Mouse (Mus musculus) stomach, embryonic 16.5 days (tissue): Measurements from ENCODE around the gene Chic1. TPM values are rescaled to one million over a fixed set of nuclear protein-coding genes. Genes with fewer than 3 reads are reported as not detected.

ENCODE experiments used
- ATAC-seq: fragments of 200-750 bp; cut with Nextera tagmentation; 2 replicates; pipeline ENCODE4 v1.8.0; 2017; ENCODE audit warnings: moderate number of reproducible peaks, moderate TSS enrichment; ENCODE audit not compliant: insufficient read depth, low FRiP score
- H3K27ac ChIP-seq: fragments of 300-500 bp; sonication (generic); 2 replicates; pipeline ENCODE4 v1.5.1; 2014; ENCODE audit warnings: low read length
- H3K27me3 ChIP-seq: fragments of 300-500 bp; sonication (generic); 2 replicates; pipeline ENCODE4 v1.6.1; 2014; ENCODE audit warnings: low read length, control low read depth, mixed read lengths; ENCODE audit not compliant: control insufficient read depth, insufficient read depth
- H3K36me3 ChIP-seq: fragments of 300-500 bp; sonication (generic); 2 replicates; pipeline ENCODE4 v1.6.1; 2014; ENCODE audit warnings: low read length; ENCODE audit not compliant: control insufficient read depth, insufficient read depth
- H3K4me1 ChIP-seq: fragments of 300-500 bp; sonication (generic); 2 replicates; pipeline ENCODE4 v1.6.1; 2014; ENCODE audit warnings: low read length, control low read depth, mixed read lengths; ENCODE audit not compliant: control insufficient read depth, insufficient read depth
- H3K4me2 ChIP-seq: fragments of 300-500 bp; sonication (generic); 2 replicates; pipeline ENCODE4 v1.6.1; 2014; ENCODE audit warnings: low read depth, low read length, mixed read lengths
- H3K4me3 ChIP-seq: fragments of 300-500 bp; sonication (generic); replicated peaks from 2 replicates; pipeline ENCODE4 v1.5.1; 2014; ENCODE audit warnings: mild to moderate bottlenecking, low read length
- H3K9ac ChIP-seq: fragments of 300-500 bp; sonication (generic); 2 replicates; pipeline ENCODE4 v1.6.1; 2014; ENCODE audit warnings: low read length
- H3K9me3 ChIP-seq: fragments of 300-500 bp; sonication (generic); replicated peaks from 2 replicates; pipeline ENCODE4 v1.6.1; 2016; ENCODE audit warnings: low read length, control low read depth; ENCODE audit not compliant: control insufficient read depth
- WGBS: fragments of 180-500 bp; shearing (Covaris S2); extraction: QIAGEN DNeasy Blood & Tissue Kit; methylation state at CpG from one replicate; pipeline ENCODE4 v1.1.7; 2014; 5-methylcytosine and 5-hydroxymethylcytosine counted together
- polyA plus RNA-seq: library from polyadenylated mRNA; unstranded; fragments of >200 nt; fragmentation: Nextera tagmentation; extraction: Ambion mirVana; gene quantifications from 2 replicates; pipeline ENCODE4 v1.2.1, GENCODE M21; 2015

The Chic1 gene
- polyA plus RNA-seq, 1 experiment from 2014 or later, result 3.4 TPM

DNA sequence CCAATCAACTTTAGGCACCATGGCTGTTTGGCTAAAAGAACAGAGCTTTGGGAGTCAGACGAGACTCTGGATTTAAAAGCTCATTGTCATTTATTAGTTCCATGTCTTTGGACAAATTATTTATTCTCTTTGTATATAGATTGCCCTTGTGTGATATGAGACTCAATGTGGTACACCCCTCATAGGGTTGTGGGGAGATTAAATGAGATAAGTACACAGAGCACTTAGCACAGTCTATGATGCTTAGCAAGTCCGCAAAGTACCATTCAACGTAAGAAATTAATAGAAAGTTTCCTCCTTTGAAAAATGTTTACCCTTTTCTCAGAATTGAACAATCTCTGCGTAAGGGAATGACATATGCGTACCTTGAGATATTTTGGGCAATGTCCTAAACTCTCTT, 492 bp upstream of the Chic1 start:
- 27% methylated on average over 5 of the region's 5 CpGs for WGBS
- peak overlapping the region; percentile 62 for H3K4me3 ChIP-seq

DNA sequence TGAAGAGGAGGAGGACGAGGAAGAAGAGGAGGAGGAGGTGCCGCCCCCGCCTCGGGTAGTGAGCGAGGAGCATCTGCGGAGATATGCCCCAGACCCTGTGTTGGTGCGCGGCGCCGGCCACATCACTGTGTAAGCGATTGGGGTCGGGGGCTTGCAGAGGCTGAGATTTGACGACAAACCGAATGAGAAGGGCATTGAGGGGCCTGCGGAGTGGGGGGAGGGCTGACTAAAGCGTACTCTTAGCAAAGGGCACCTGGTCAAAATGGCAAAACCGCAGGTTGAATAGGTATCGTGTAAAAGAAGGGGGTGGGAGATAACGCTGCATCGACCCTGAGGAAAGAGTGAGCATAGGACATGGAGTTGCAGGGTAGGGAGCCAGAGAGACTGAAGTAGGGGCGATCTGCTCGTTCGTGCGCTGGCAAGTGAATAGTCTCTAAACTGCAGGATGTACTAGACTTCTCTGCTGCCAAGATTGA, 523 bp downstream of the Chic1 start:
- 0 out of 2 replicates have a peak, but pooled peaks have one; percentile 29 for ATAC-seq
- Histone ChIP-seq H3K27ac (no peak overlapping the region), H3K36me3 (no peaks in the 10 kb centered on the region)

More for the DNA sequence above, 492 bp upstream of the Chic1 start:
- Histone ChIP-seq H3K9me3 (no peaks in the 10 kb centered on the region), H3K4me1 (no peaks in the 10 kb centered on the region), H3K36me3 (no peaks in the 10 kb centered on the region), H3K27me3 (peaks cover 16% of the 10 kb centered on the region), H3K4me2 (peak overlapping the region; percentile 61), H3K9ac (no peak overlapping the region), H3K27ac (no peak overlapping the region)
- no peak for ATAC-seq

DNA sequence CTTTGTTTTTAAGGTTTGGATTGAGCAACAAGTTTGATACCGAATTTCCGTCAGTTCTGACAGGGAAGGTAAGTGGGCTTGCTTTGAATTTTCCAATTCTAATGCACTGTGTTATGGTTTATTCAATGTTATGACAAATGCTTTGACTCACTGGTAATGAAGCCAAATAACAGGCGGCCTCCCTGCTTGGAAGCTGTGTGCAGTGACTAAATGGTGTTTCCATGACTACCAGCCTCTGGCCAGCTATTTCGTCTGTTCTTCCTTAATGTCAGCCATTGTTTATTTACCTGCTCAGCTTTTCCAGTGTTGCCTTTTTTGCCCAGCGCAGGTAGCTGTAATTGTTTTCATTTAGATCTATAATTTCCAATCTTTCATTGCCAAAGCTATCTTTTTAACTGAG, 9.9 kb downstream of the Chic1 start:
- H3K9ac ChIP-seq, result no peak overlapping the region
- H3K27me3 ChIP-seq, result no peaks in the 10 kb centered on the region
- no peak overlapping the region for H3K4me2 ChIP-seq
- H3K27ac ChIP-seq, result no peak overlapping the region
- WGBS, result 45% methylated on average over 5 of the region's 5 CpGs
- H3K4me3 ChIP-seq, result no peak overlapping the region
- H3K36me3 ChIP-seq, result no peaks in the 10 kb centered on the region
- no peaks in the 10 kb centered on the region for H3K4me1 ChIP-seq
- no peak for ATAC-seq
- no peaks in the 10 kb centered on the region for H3K9me3 ChIP-seq

More for the DNA sequence above, 523 bp downstream of the Chic1 start:
- Histone ChIP-seq H3K4me1 (no peaks in the 10 kb centered on the region), H3K27me3 (peaks cover 11% of the 10 kb centered on the region), H3K9ac (peak overlapping the region; percentile 70), H3K4me2 (peak overlapping the region; percentile 61), H3K4me3 (peak overlapping the region; percentile 62), H3K9me3 (no peaks in the 10 kb centered on the region)
- WGBS, result 12% methylated on average over 24 of the region's 24 CpGs

- ATAC-seq, result no peak
- Histone ChIP-seq H3K4me2 (no peak overlapping the region), H3K36me3 (no peaks in the 10 kb centered on the region), H3K27me3 (peaks cover 3% of the 10 kb centered on the region; the same call in 1 of the 2 replicates), H3K4me3 (no peak overlapping the region), H3K9me3 (no peaks in the 10 kb centered on the region), H3K27ac (no peak overlapping the region), H3K9ac (no peak overlapping the region), H3K4me1 (no peaks in the 10 kb centered on the region)
- WGBS, result 75% methylated on average over 3 of the region's 3 CpGs
These were observed 12.4 kb downstream of the Chic1 start for GRCm38 (mm10) chrX:103368650-103369049.

GRCm38 (mm10) chrX:103371221-103371620, 14.9 kb downstream of the Chic1 start:
- Histone ChIP-seq H3K27ac (no peak overlapping the region), H3K4me1 (no peaks in the 10 kb centered on the region), H3K4me3 (no peak overlapping the region), H3K27me3 (peaks cover 3% of the 10 kb centered on the region; the same call in 1 of the 2 replicates), H3K9me3 (no peaks in the 10 kb centered on the region), H3K36me3 (no peaks in the 10 kb centered on the region), H3K9ac (no peak overlapping the region), H3K4me2 (no peak overlapping the region)
- ATAC-seq, result no peak
- WGBS, result 67% methylated on average over 2 of the region's 2 CpGs

DNA sequence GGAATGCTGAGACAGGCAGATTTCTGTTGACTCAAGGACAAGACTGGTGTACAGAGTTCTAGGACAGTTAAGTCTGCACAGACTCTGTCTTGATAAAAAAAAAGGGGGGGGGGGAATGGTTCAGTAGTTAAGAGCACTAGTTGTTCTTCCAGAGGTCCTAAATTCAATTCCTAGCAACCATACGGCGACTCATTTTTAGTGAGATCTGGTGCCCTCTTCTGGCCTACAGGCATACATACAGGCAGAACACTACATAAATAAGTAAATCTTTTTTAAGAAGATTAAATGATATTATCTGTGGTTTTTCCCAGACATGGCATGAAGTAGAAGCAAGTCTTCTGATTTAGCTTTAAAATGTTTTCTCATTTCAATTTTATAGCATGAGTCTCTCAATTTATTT, 15.4 kb downstream of the Chic1 start:
- Histone ChIP-seq H3K4me3 (no peak overlapping the region), H3K4me1 (no peaks in the 10 kb centered on the region), H3K27me3 (peaks cover 3% of the 10 kb centered on the region; the same call in 1 of the 2 replicates), H3K27ac (no peak overlapping the region), H3K9ac (no peak overlapping the region), H3K9me3 (no peaks in the 10 kb centered on the region), H3K36me3 (no peaks in the 10 kb centered on the region), H3K4me2 (no peak overlapping the region)
- 44% methylated on average over 2 of the region's 2 CpGs for WGBS
- ATAC-seq, result no peak

DNA sequence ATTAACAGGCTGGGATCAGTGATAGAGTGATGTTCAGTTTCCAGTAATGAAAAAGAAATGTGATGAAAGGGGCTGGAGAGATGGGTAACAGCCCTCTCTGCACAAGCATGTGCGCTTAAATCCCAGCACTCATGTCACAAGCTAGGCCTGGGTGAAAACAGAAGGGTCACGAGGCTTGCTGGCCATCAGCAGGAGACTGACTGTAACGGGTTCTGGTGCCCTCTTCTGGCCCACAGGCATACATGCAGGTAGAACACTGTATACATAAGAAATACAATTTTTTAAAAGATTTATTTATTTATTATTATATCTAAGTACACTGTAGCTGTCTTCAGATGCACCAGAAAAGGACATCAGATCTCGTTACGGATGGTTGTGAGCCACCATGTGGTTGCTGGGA, 18.0 kb downstream of the Chic1 start:
- Histone ChIP-seq H3K36me3 (no peaks in the 10 kb centered on the region), H3K4me3 (no peak overlapping the region), H3K4me2 (no peak overlapping the region), H3K4me1 (no peaks in the 10 kb centered on the region), H3K9me3 (no peaks in the 10 kb centered on the region), H3K27ac (no peak overlapping the region), H3K9ac (no peak overlapping the region), H3K27me3 (peaks cover 3% of the 10 kb centered on the region; the same call in 1 of the 2 replicates)
- WGBS, result 61% methylated on average over 5 of the region's 5 CpGs
- ATAC-seq, result no peak

- ATAC-seq, result no peak
- H3K27me3 ChIP-seq, result peaks cover 2% of the 10 kb centered on the region; the same call in 1 of the 2 replicates
- H3K9me3 ChIP-seq, result no peaks in the 10 kb centered on the region
- no peak overlapping the region for H3K4me3 ChIP-seq
- H3K36me3 ChIP-seq, result no peaks in the 10 kb centered on the region
- 78% methylated on average over 3 of the region's 3 CpGs for WGBS
- no peaks in the 10 kb centered on the region for H3K4me1 ChIP-seq
- H3K4me2 ChIP-seq, result no peak overlapping the region
- H3K27ac ChIP-seq, result no peak overlapping the region
- H3K9ac ChIP-seq, result no peak overlapping the region
These were observed 28.3 kb downstream of the Chic1 start for GRCm38 (mm10) chrX:103384528-103384927.

- no peaks in the 10 kb centered on the region for H3K9me3 ChIP-seq
These were observed 31.9 kb downstream of the Chic1 start for GRCm38 (mm10) chrX:103388131-103388530.

More at GRCm38 (mm10) chrX:103388131-103388530, 31.9 kb downstream of the Chic1 start:
- H3K9ac ChIP-seq, result no peak overlapping the region
- H3K27ac ChIP-seq, result no peak overlapping the region
- H3K27me3 ChIP-seq, result peaks cover 7% of the 10 kb centered on the region; the same call in 1 of the 2 replicates
- WGBS, result 76% methylated on average over 3 of the region's 3 CpGs
- H3K36me3 ChIP-seq, result no peaks in the 10 kb centered on the region
- H3K4me3 ChIP-seq, result no peak overlapping the region
- no peak overlapping the region for H3K4me2 ChIP-seq
- no peak for ATAC-seq
- no peaks in the 10 kb centered on the region for H3K4me1 ChIP-seq
